Mouse (Mus musculus) erythroblast, embryonic 14.5 days (primary cell): ENCODE data around the gene Scpep1. TPM values are rescaled to one million over a fixed set of nuclear protein-coding genes. Genes with fewer than 3 reads are reported as not detected.
"Not testable (repeated sequence)": the region's sequence is repeated elsewhere in the genome, so short reads cannot be mapped to it uniquely, and the experiment has no call there.

Source experiments
- H3K27me3 ChIP-seq: 2 replicates; pipeline ENCODE4 v1.6.1; 2012; ENCODE audit warnings: inconsistent platforms; ENCODE audit not compliant: control insufficient read depth
- H3K36me3 ChIP-seq: 2 replicates; pipeline ENCODE4 v1.6.1; 2012; ENCODE audit warnings: mild to moderate bottlenecking, inconsistent platforms; ENCODE audit not compliant: control insufficient read depth
- H3K4me1 ChIP-seq: 2 replicates; pipeline ENCODE4 v1.6.1; 2012; ENCODE audit warnings: inconsistent platforms; ENCODE audit not compliant: control insufficient read depth
- H3K4me3 ChIP-seq: replicated peaks from 2 replicates; pipeline ENCODE3; 2012; ENCODE audit warnings: moderate library complexity, mild to moderate bottlenecking, inconsistent platforms
- H3K9me3 ChIP-seq: 2 replicates; pipeline ENCODE4 v1.6.1; 2012; ENCODE audit warnings: low read length, inconsistent platforms, mixed read lengths; ENCODE audit not compliant: control insufficient read depth
- GATA1 ChIP-seq: IDR thresholded peaks from 2 replicates; pipeline ENCODE4 v1.6.1; 2012; ENCODE audit warnings: low read length, inconsistent platforms, mixed read lengths
- TAL1 ChIP-seq: IDR thresholded peaks from 3 replicates; pipeline ENCODE4 v1.6.1; 2012; ENCODE audit warnings: low read length, inconsistent platforms, mixed read lengths
- polyA plus RNA-seq: library from polyadenylated mRNA; stranded (reverse); fragments of >175 nt; gene quantifications from 2 replicates; pipeline ENCODE4 v1.2.3, GENCODE M21; 2012

The Scpep1 gene
- polyA plus RNA-seq, 1 experiment: 0.55 TPM

GRCm38 (mm10) chr11:88905621-88906020 lies 49.6 kb downstream of the Scpep1 start:
- Histone ChIP-seq H3K9me3 (no peaks in the 10 kb centered on the region), H3K4me3 (no peak overlapping the region), H3K27me3 (no peaks in the 10 kb centered on the region), H3K4me1 (no peaks in the 10 kb centered on the region), H3K36me3 (no peaks in the 10 kb centered on the region)
- TF ChIP-seq GATA1 (no peak), TAL1 (no peak)

DNA sequence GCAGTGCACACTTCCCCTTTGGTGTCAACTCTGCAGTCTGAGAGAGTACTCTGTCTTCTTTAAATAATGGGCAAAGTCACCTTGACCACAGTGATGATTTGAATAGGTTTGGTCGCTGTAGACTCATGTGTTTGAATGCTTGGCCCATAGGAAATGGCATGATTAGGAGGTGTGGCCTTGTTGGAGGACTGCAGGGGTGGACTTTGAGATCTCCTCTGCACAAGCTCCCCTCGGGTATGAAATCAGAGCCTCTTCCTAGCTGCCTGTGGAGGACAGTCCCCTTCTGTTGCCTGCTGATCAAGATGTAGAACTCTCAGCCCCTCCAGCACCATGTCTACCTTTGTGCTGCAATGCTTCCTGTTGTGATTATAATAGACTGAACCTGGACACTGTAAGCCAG lies 51.2 kb downstream of the Scpep1 start:
- Histone ChIP-seq H3K9me3 (no peaks in the 10 kb centered on the region), H3K4me3 (no peak overlapping the region), H3K4me1 (no peaks in the 10 kb centered on the region)

GRCm38 (mm10) chr11:88902762-88903161 lies 52.5 kb downstream of the Scpep1 start:
- no peaks in the 10 kb centered on the region for H3K27me3 ChIP-seq
- H3K9me3 ChIP-seq: no peaks in the 10 kb centered on the region
- no peak overlapping the region for H3K4me3 ChIP-seq
- H3K36me3 ChIP-seq: no peaks in the 10 kb centered on the region
- no peaks in the 10 kb centered on the region for H3K4me1 ChIP-seq
- TF ChIP-seq TAL1: no peak
- no peak for TF ChIP-seq GATA1

More for the DNA sequence above, 51.2 kb downstream of the Scpep1 start:
- no peaks in the 10 kb centered on the region for H3K27me3 ChIP-seq
- no peaks in the 10 kb centered on the region for H3K36me3 ChIP-seq
- TF ChIP-seq TAL1 (no peak), GATA1 (no peak)

DNA sequence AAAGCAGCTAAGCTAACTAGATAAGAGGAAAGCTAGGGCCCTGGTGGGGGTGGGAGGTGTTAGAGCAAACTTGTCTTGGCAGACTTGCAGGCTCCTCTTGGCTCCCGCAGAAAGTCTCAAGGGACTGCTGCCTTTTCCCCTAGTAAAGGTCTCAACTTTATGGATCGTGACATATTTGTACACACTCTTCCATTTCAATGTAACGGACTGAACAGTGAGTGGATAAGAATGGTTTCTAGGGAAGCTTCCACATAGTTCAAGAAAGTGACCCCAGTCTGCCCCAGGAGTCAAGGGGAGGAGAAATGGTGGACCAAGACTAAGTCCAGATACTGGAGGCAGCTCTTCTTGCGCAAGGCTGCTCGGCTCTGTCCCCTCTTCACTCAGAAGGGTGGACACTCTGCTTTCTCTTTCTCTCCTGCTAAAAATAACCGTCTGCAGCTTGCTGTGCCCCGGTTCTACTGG lies 53.9 kb downstream of the Scpep1 start:
- no peaks in the 10 kb centered on the region for H3K36me3 ChIP-seq
- no peaks in the 10 kb centered on the region for H3K4me1 ChIP-seq
- no peaks in the 10 kb centered on the region for H3K9me3 ChIP-seq
- TF ChIP-seq GATA1 (no peak), TAL1 (no peak)
- no peak overlapping the region for H3K4me3 ChIP-seq
- H3K27me3 ChIP-seq: no peaks in the 10 kb centered on the region

DNA sequence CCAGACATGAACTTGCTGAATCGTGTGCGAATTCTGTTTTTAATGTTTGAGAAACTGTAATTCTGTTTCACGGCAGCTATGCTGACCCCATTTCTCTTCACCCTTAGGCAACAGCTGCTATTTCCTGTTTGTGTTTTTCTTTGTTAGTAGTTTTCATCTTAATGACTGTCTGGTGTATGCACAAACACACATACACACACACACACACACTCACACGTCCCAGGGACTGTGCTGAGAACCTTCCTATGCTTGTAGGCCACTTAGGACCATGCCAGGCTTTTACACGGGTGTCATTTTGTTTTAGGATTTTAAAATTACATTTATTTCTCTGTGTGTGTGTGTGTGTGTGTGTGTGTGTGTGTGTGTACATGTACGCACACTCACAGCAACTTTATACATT lies 55.7 kb downstream of the Scpep1 start:
- H3K9me3 ChIP-seq: no peaks in the 10 kb centered on the region
- no peaks in the 10 kb centered on the region for H3K27me3 ChIP-seq
- H3K4me3 ChIP-seq: no peak overlapping the region
- no peaks in the 10 kb centered on the region for H3K4me1 ChIP-seq
- H3K36me3 ChIP-seq: no peaks in the 10 kb centered on the region
- TF ChIP-seq TAL1: no peak
- TF ChIP-seq GATA1: no peak

DNA sequence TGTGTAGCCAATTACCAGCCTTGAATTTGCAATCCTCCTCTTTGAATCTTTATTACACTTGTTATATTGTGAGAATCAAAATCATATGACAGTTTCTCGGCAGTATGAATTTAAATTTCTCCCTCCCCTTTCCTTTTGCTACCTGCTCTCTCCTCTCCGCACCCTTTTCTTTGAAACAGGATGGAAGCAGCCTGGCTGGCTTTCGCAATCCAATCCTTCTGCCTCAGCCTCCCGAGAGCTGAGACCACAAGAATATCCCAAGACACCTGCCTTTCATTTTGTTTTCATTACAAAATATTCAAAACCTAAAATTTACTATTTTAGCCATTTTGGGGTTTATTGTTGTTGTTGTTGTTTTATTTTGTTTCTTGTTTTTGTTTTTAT lies 56.9 kb downstream of the Scpep1 start:
- Histone ChIP-seq H3K27me3 (no peaks in the 10 kb centered on the region), H3K4me3 (no peak overlapping the region), H3K4me1 (no peaks in the 10 kb centered on the region), H3K36me3 (no peaks in the 10 kb centered on the region), H3K9me3 (no peaks in the 10 kb centered on the region)
- TF ChIP-seq TAL1 (no peak), GATA1 (no peak)

- TF ChIP-seq TAL1 (no peak), GATA1 (no peak)
- Histone ChIP-seq H3K4me1 (no peaks in the 10 kb centered on the region), H3K27me3 (no peaks in the 10 kb centered on the region), H3K4me3 (no peak overlapping the region), H3K9me3 (no peaks in the 10 kb centered on the region), H3K36me3 (no peaks in the 10 kb centered on the region)
Measured at GRCm38 (mm10) chr11:88897624-88898379, 57.5 kb downstream of the Scpep1 start.

DNA sequence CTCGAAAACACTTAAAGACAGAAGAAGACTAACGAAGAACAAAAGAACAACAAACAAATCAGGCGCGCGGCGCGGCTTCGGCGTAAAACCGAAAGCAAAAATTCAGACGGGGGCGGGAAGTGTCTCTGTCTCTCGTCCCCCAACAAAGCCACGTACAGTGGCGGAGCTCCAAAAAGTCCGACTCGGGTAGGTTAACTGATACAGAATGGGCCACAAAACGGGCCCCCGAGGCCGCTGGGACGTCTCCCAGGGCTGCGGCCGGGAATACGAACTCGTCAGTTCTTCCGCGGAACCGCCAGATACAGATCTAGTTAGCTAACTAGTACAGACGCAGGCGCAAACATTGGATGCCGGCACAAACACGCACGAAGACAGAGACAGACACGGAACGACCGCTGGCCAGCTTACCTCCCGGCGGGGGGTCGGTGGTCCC lies 59.4 kb downstream of the Scpep1 start:
- not testable (repeated sequence) for H3K36me3 ChIP-seq, H3K4me3 ChIP-seq, H3K4me1 ChIP-seq, H3K27me3 ChIP-seq, H3K9me3 ChIP-seq

DNA sequence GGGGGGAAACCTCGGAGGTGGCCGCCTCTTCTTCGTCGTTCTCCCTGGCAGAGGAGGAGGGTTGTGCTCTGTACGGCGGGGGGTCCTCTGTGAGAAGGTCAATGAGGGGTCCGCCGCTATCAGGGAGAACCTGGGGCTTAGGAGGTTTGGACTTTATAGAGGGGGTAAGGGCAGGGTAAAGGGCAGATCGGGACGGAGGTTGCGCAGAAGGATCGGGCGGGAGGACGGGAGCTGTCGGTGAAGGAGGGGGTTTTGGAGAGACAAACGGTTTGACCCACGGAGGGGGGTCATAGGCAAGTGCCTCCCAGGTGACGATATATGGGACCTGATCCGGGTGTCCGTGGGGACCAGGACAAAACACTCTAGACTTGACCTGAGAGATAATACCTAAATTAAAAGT lies 60.0 kb downstream of the Scpep1 start:
- not testable (repeated sequence) for H3K27me3 ChIP-seq, H3K4me1 ChIP-seq, H3K4me3 ChIP-seq, H3K36me3 ChIP-seq, H3K9me3 ChIP-seq

GRCm38 (mm10) chr11:88894279-88894678 lies 61.0 kb downstream of the Scpep1 start:
- H3K27me3 ChIP-seq, H3K4me1 ChIP-seq, H3K4me3 ChIP-seq, H3K9me3 ChIP-seq, H3K36me3 ChIP-seq: not testable (repeated sequence)

GRCm38 (mm10) chr11:88893501-88893900 lies 61.8 kb downstream of the Scpep1 start:
- not testable (repeated sequence) for H3K27me3 ChIP-seq, H3K9me3 ChIP-seq, H3K4me3 ChIP-seq, H3K4me1 ChIP-seq, H3K36me3 ChIP-seq

- not testable (repeated sequence) for H3K27me3 ChIP-seq, H3K36me3 ChIP-seq, H3K4me1 ChIP-seq, H3K4me3 ChIP-seq, H3K9me3 ChIP-seq
Measured at GRCm38 (mm10) chr11:88892789-88893188, 62.5 kb downstream of the Scpep1 start.

GRCm38 (mm10) chr11:88891921-88892561 lies 63.2 kb downstream of the Scpep1 start:
- H3K9me3 ChIP-seq, H3K36me3 ChIP-seq, H3K4me3 ChIP-seq, H3K4me1 ChIP-seq, H3K27me3 ChIP-seq: not testable (repeated sequence)
